Mouse (Mus musculus): ENCODE results near the gene Slc43a3. TPM values are rescaled to one million over a fixed set of nuclear protein-coding genes. Genes with fewer than 3 reads are reported as not detected.

Gene Slc43a3
- polyA plus RNA-seq, 1 experiment, result 4.9 TPM

- no peak for TF ChIP-seq POLR2A (IDR thresholded peaks at IDR 0.05; ENCODE audit: insufficient read depth, low read length)
- no peak for TF ChIP-seq CTCF (IDR thresholded peaks at IDR 0.05; ENCODE audit: low read depth, low read length)
- TF ChIP-seq EP300 (IDR thresholded peaks at IDR 0.05; ENCODE audit: insufficient read depth, low read depth, low read length), result no peak
- H3K36me3 ChIP-seq (ENCODE audit: control insufficient read depth, insufficient read depth, low read length, poor library complexity, severe bottlenecking), result no peaks in the 10 kb centered on the region
Measured at GRCm38 (mm10) chr2:84952251-84952650, 15.9 kb downstream of the Slc43a3 start.

GRCm38 (mm10) chr2:84952693-84953092, 16.3 kb downstream of the Slc43a3 start:
- no peak overlapping the region for H3K27ac ChIP-seq (ENCODE audit: insufficient read depth, low read length)
- no peaks in the 10 kb centered on the region for H3K4me1 ChIP-seq (ENCODE audit: control insufficient read depth, insufficient read depth, low read length)
- no peaks in the 10 kb centered on the region for H3K9me3 ChIP-seq (replicated peaks; ENCODE audit: control insufficient read depth, insufficient read depth, low read length, poor library complexity, severe bottlenecking)
- no peak overlapping the region for H3K9ac ChIP-seq (ENCODE audit: low read depth, poor library complexity, severe bottlenecking)
- TF ChIP-seq POLR2A (IDR thresholded peaks at IDR 0.05; ENCODE audit: insufficient read depth, low read length) (no peak), EP300 (IDR thresholded peaks at IDR 0.05; ENCODE audit: insufficient read depth, low read depth, low read length) (no peak), CTCF (IDR thresholded peaks at IDR 0.05; ENCODE audit: low read depth, low read length) (no peak)
- no peaks in the 10 kb centered on the region; the same call in 1 of the 2 replicates for H3K27me3 ChIP-seq (ENCODE audit: control insufficient read depth, insufficient read depth, low read length, poor library complexity, severe bottlenecking)
- H3K4me3 ChIP-seq (ENCODE audit: low read depth, low read length), result no peak overlapping the region
- H3K36me3 ChIP-seq (ENCODE audit: control insufficient read depth, insufficient read depth, low read length, poor library complexity, severe bottlenecking), result no peaks in the 10 kb centered on the region

More at GRCm38 (mm10) chr2:84952251-84952650, 15.9 kb downstream of the Slc43a3 start:
- Histone ChIP-seq H3K4me3 (ENCODE audit: low read depth, low read length) (no peak overlapping the region), H3K27me3 (ENCODE audit: control insufficient read depth, insufficient read depth, low read length, poor library complexity, severe bottlenecking) (no peaks in the 10 kb centered on the region; the same call in 1 of the 2 replicates), H3K9me3 (replicated peaks; ENCODE audit: control insufficient read depth, insufficient read depth, low read length, poor library complexity, severe bottlenecking) (no peaks in the 10 kb centered on the region), H3K27ac (ENCODE audit: insufficient read depth, low read length) (no peak overlapping the region), H3K4me1 (ENCODE audit: control insufficient read depth, insufficient read depth, low read length) (no peaks in the 10 kb centered on the region), H3K9ac (ENCODE audit: low read depth, poor library complexity, severe bottlenecking) (no peak overlapping the region)

- no peak overlapping the region for H3K4me3 ChIP-seq (ENCODE audit: low read depth, low read length)
- H3K36me3 ChIP-seq (ENCODE audit: control insufficient read depth, insufficient read depth, low read length, poor library complexity, severe bottlenecking), result no peaks in the 10 kb centered on the region
- H3K4me1 ChIP-seq (ENCODE audit: control insufficient read depth, insufficient read depth, low read length), result no peaks in the 10 kb centered on the region
- H3K27me3 ChIP-seq (ENCODE audit: control insufficient read depth, insufficient read depth, low read length, poor library complexity, severe bottlenecking), result no peaks in the 10 kb centered on the region; the same call in 1 of the 2 replicates
- no peak overlapping the region for H3K9ac ChIP-seq (ENCODE audit: low read depth, poor library complexity, severe bottlenecking)
- TF ChIP-seq CTCF (IDR thresholded peaks at IDR 0.05; ENCODE audit: low read depth, low read length) (no peak), POLR2A (IDR thresholded peaks at IDR 0.05; ENCODE audit: insufficient read depth, low read length) (no peak), EP300 (IDR thresholded peaks at IDR 0.05; ENCODE audit: insufficient read depth, low read depth, low read length) (no peak)
- no peaks in the 10 kb centered on the region for H3K9me3 ChIP-seq (replicated peaks; ENCODE audit: control insufficient read depth, insufficient read depth, low read length, poor library complexity, severe bottlenecking)
- H3K27ac ChIP-seq (ENCODE audit: insufficient read depth, low read length), result no peak overlapping the region
Measured at GRCm38 (mm10) chr2:84955435-84955834, 19.1 kb downstream of the Slc43a3 start.

GRCm38 (mm10) chr2:84956274-84956673, 19.9 kb downstream of the Slc43a3 start:
- Histone ChIP-seq H3K9me3 (replicated peaks; ENCODE audit: control insufficient read depth, insufficient read depth, low read length, poor library complexity, severe bottlenecking) (no peaks in the 10 kb centered on the region), H3K4me1 (ENCODE audit: control insufficient read depth, insufficient read depth, low read length) (no peaks in the 10 kb centered on the region), H3K27me3 (ENCODE audit: control insufficient read depth, insufficient read depth, low read length, poor library complexity, severe bottlenecking) (no peaks in the 10 kb centered on the region; the same call in 1 of the 2 replicates), H3K36me3 (ENCODE audit: control insufficient read depth, insufficient read depth, low read length, poor library complexity, severe bottlenecking) (no peaks in the 10 kb centered on the region), H3K27ac (ENCODE audit: insufficient read depth, low read length) (no peak overlapping the region), H3K4me3 (ENCODE audit: low read depth, low read length) (no peak overlapping the region), H3K9ac (ENCODE audit: low read depth, poor library complexity, severe bottlenecking) (no peak overlapping the region)
- TF ChIP-seq CTCF (IDR thresholded peaks at IDR 0.05; ENCODE audit: low read depth, low read length) (peak; percentile 83), POLR2A (IDR thresholded peaks at IDR 0.05; ENCODE audit: insufficient read depth, low read length) (no peak)

- H3K36me3 ChIP-seq (ENCODE audit: control insufficient read depth, insufficient read depth, low read length, poor library complexity, severe bottlenecking), result no peaks in the 10 kb centered on the region
- H3K27me3 ChIP-seq (ENCODE audit: control insufficient read depth, insufficient read depth, low read length, poor library complexity, severe bottlenecking), result no peaks in the 10 kb centered on the region
- no peaks in the 10 kb centered on the region for H3K9me3 ChIP-seq (replicated peaks; ENCODE audit: control insufficient read depth, insufficient read depth, low read length, poor library complexity, severe bottlenecking)
- H3K9ac ChIP-seq (ENCODE audit: low read depth, poor library complexity, severe bottlenecking), result no peak overlapping the region
- H3K4me1 ChIP-seq (ENCODE audit: control insufficient read depth, insufficient read depth, low read length), result no peaks in the 10 kb centered on the region
- H3K27ac ChIP-seq (ENCODE audit: insufficient read depth, low read length), result no peak overlapping the region
- H3K4me3 ChIP-seq (ENCODE audit: low read depth, low read length), result no peak overlapping the region
- TF ChIP-seq EP300 (IDR thresholded peaks at IDR 0.05; ENCODE audit: insufficient read depth, low read depth, low read length) (no peak), POLR2A (IDR thresholded peaks at IDR 0.05; ENCODE audit: insufficient read depth, low read length) (no peak), CTCF (IDR thresholded peaks at IDR 0.05; ENCODE audit: low read depth, low read length) (no peak)
Measured at GRCm38 (mm10) chr2:84958588-84959264, 22.3 kb downstream of the Slc43a3 start.

GRCm38 (mm10) chr2:84961300-84961699, 24.9 kb downstream of the Slc43a3 start:
- TF ChIP-seq CTCF (IDR thresholded peaks at IDR 0.05; ENCODE audit: low read depth, low read length), result no peak
- no peak for TF ChIP-seq EP300 (IDR thresholded peaks at IDR 0.05; ENCODE audit: insufficient read depth, low read depth, low read length)
- no peak for TF ChIP-seq POLR2A (IDR thresholded peaks at IDR 0.05; ENCODE audit: insufficient read depth, low read length)
- Histone ChIP-seq H3K4me1 (ENCODE audit: control insufficient read depth, insufficient read depth, low read length) (no peaks in the 10 kb centered on the region), H3K4me3 (ENCODE audit: low read depth, low read length) (no peak overlapping the region), H3K9me3 (replicated peaks; ENCODE audit: control insufficient read depth, insufficient read depth, low read length, poor library complexity, severe bottlenecking) (no peaks in the 10 kb centered on the region), H3K36me3 (ENCODE audit: control insufficient read depth, insufficient read depth, low read length, poor library complexity, severe bottlenecking) (no peaks in the 10 kb centered on the region), H3K9ac (ENCODE audit: low read depth, poor library complexity, severe bottlenecking) (no peak overlapping the region), H3K27ac (ENCODE audit: insufficient read depth, low read length) (no peak overlapping the region), H3K27me3 (ENCODE audit: control insufficient read depth, insufficient read depth, low read length, poor library complexity, severe bottlenecking) (no peaks in the 10 kb centered on the region)
